Mouse (Mus musculus): ENCODE measurements around the gene Retnlg. TPM values are rescaled to one million over a fixed set of nuclear protein-coding genes. Genes with fewer than 3 reads are reported as not detected.

Retnlg gene
- polyA plus RNA-seq, 1 experiment from 2014 or later = not detected

GRCm38 (mm10) chr16:48890733-48891132 is 18.3 kb downstream of the Retnlg start:
- H3K4me1 ChIP-seq = no peaks in the 10 kb centered on the region
- H3K9me3 ChIP-seq (replicated peaks) = 0 out of 2 replicates have a peak, but pooled peaks cover 5% of the 10 kb centered on the region
- H3K27ac ChIP-seq (replicated peaks) = no peak overlapping the region
- H3K36me3 ChIP-seq = no peaks in the 10 kb centered on the region
- H3K27me3 ChIP-seq (ENCODE audit: low read depth, poor library complexity, severe bottlenecking) = no peaks in the 10 kb centered on the region
- 83% methylated on average over 2 of the region's 2 CpGs for WGBS
- no peak for DNase-seq (ENCODE audit: low spot score)
- no peak overlapping the region for H3K4me3 ChIP-seq

- 67% methylated on average over 1 of the region's 1 CpGs for WGBS
- no peaks in the 10 kb centered on the region for H3K4me1 ChIP-seq
- no peaks in the 10 kb centered on the region for H3K36me3 ChIP-seq
- DNase-seq (ENCODE audit: low spot score) = no peak
- no peaks in the 10 kb centered on the region for H3K9me3 ChIP-seq (replicated peaks)
- H3K4me3 ChIP-seq = no peak overlapping the region
- H3K27me3 ChIP-seq (ENCODE audit: low read depth, poor library complexity, severe bottlenecking) = no peaks in the 10 kb centered on the region
- no peak overlapping the region for H3K27ac ChIP-seq (replicated peaks)
Measured at GRCm38 (mm10) chr16:48899868-48900267, 27.4 kb downstream of the Retnlg start.

GRCm38 (mm10) chr16:48911184-48911583 is 38.8 kb downstream of the Retnlg start:
- H3K27me3 ChIP-seq (ENCODE audit: low read depth, poor library complexity, severe bottlenecking) = no peaks in the 10 kb centered on the region
- no peaks in the 10 kb centered on the region for H3K4me1 ChIP-seq
- H3K4me3 ChIP-seq = no peak overlapping the region
- H3K9me3 ChIP-seq (replicated peaks) = no peaks in the 10 kb centered on the region
- 100% methylated on average over 1 of the region's 1 CpGs for WGBS
- no peak overlapping the region for H3K27ac ChIP-seq (replicated peaks)
- H3K36me3 ChIP-seq = no peaks in the 10 kb centered on the region
- no peak for DNase-seq (ENCODE audit: low spot score)

- 95% methylated on average over 3 of the region's 3 CpGs for WGBS
- Histone ChIP-seq H3K4me1 (no peaks in the 10 kb centered on the region), H3K9me3 (replicated peaks) (no peaks in the 10 kb centered on the region), H3K27ac (replicated peaks) (no peak overlapping the region), H3K4me3 (no peak overlapping the region), H3K27me3 (ENCODE audit: low read depth, poor library complexity, severe bottlenecking) (no peaks in the 10 kb centered on the region), H3K36me3 (no peaks in the 10 kb centered on the region)
- DNase-seq (ENCODE audit: low spot score) = no peak
Measured at GRCm38 (mm10) chr16:48913206-48913605, 40.8 kb downstream of the Retnlg start.

GRCm38 (mm10) chr16:48923724-48924123 is 51.3 kb downstream of the Retnlg start:
- no peaks in the 10 kb centered on the region for H3K9me3 ChIP-seq (replicated peaks)
- no peak for DNase-seq (ENCODE audit: low spot score)
- H3K4me1 ChIP-seq = no peaks in the 10 kb centered on the region
- H3K27me3 ChIP-seq (ENCODE audit: low read depth, poor library complexity, severe bottlenecking) = no peaks in the 10 kb centered on the region
- 88% methylated on average over 1 of the region's 1 CpGs for WGBS
- peaks cover 83% of the 10 kb centered on the region for H3K36me3 ChIP-seq
- H3K4me3 ChIP-seq = no peak overlapping the region
- H3K27ac ChIP-seq (replicated peaks) = no peak overlapping the region

Other genes with a start within 250 kb of the Retnlg start
- gene Trat1, start 100.6 kb upstream of the Retnlg start, polyA plus RNA-seq (2016; fragmentation: Nextera tagmentation; extraction: Ambion mirVana) = not detected in 2 replicates
- not detected in 2 replicates for gene Retnlb, start 55.8 kb upstream of the Retnlg start, polyA plus RNA-seq (2016; fragmentation: Nextera tagmentation; extraction: Ambion mirVana)
- gene Retnla, start 30.1 kb upstream of the Retnlg start, polyA plus RNA-seq (2016; fragmentation: Nextera tagmentation; extraction: Ambion mirVana) = not detected in 2 replicates
- 31.9 and 38.0 TPM in 2 replicates for gene Dzip3, start 121.5 kb downstream of the Retnlg start, polyA plus RNA-seq (2016; fragmentation: Nextera tagmentation; extraction: Ambion mirVana)
- gene Cip2a, start 121.6 kb downstream of the Retnlg start, polyA plus RNA-seq (2016; fragmentation: Nextera tagmentation; extraction: Ambion mirVana) = 47.0 and 47.2 TPM in 2 replicates
- gene Myh15, start 184.9 kb downstream of the Retnlg start, polyA plus RNA-seq (2016; fragmentation: Nextera tagmentation; extraction: Ambion mirVana) = 0.02 TPM in 1 of 2 replicates, not detected in the other

All from midbrain, embryonic 10.5 days (tissue).